Mouse (Mus musculus): ENCODE data around the gene Sh3pxd2b.

Sh3pxd2b gene

GRCm38 (mm10) chr11:32435410-32436060, 87.9 kb downstream of the Sh3pxd2b start:
- WGBS = 63% methylated on average over 6 of the region's 6 CpGs

GRCm38 (mm10) chr11:32442576-32442975, 95.0 kb downstream of the Sh3pxd2b start:
- 54% methylated on average over 3 of the region's 3 CpGs for WGBS

- WGBS = 26% methylated on average over 1 of the region's 1 CpGs
Measured at GRCm38 (mm10) chr11:32444266-32444665, 96.6 kb downstream of the Sh3pxd2b start.

GRCm38 (mm10) chr11:32445135-32445534, 97.5 kb downstream of the Sh3pxd2b start:
- WGBS = 77% methylated on average over 1 of the region's 1 CpGs

GRCm38 (mm10) chr11:32445637-32446226, 98.1 kb downstream of the Sh3pxd2b start:
- 79% methylated on average over 6 of the region's 6 CpGs for WGBS

GRCm38 (mm10) chr11:32450216-32450615, 102.6 kb downstream of the Sh3pxd2b start:
- 4% methylated on average over 1 of the region's 1 CpGs for WGBS

GRCm38 (mm10) chr11:32451306-32451705, 103.7 kb downstream of the Sh3pxd2b start:
- 75% methylated on average over 6 of the region's 6 CpGs for WGBS

GRCm38 (mm10) chr11:32452745-32453144, 105.1 kb downstream of the Sh3pxd2b start:
- 91% methylated on average over 4 of the region's 4 CpGs for WGBS

GRCm38 (mm10) chr11:32453353-32453915, 105.8 kb downstream of the Sh3pxd2b start:
- WGBS = 53% methylated on average over 8 of the region's 8 CpGs

- 3% methylated on average over 19 of the region's 19 CpGs for WGBS
Measured at GRCm38 (mm10) chr11:32454231-32454799, 106.7 kb downstream of the Sh3pxd2b start.

- 1% methylated on average over 80 of the region's 86 CpGs for WGBS
Measured at GRCm38 (mm10) chr11:32454800-32455506, 107.3 kb downstream of the Sh3pxd2b start, which contains the start of gene Ubtd2. Gene Ubtd2 (plus strand): TSS chr11:32455370.

- WGBS = under 1% methylated on average over 58 of the region's 58 CpGs
Measured at GRCm38 (mm10) chr11:32455507-32456141, 108.0 kb downstream of the Sh3pxd2b start.

GRCm38 (mm10) chr11:32456356-32456755, 108.7 kb downstream of the Sh3pxd2b start:
- WGBS = 20% methylated on average over 6 of the region's 6 CpGs

GRCm38 (mm10) chr11:32464282-32464681, 116.7 kb downstream of the Sh3pxd2b start:
- 82% methylated on average over 2 of the region's 2 CpGs for WGBS

- 39% methylated on average over 2 of the region's 2 CpGs for WGBS
Measured at GRCm38 (mm10) chr11:32471925-32472324, 124.3 kb downstream of the Sh3pxd2b start.

GRCm38 (mm10) chr11:32474725-32475124, 127.1 kb downstream of the Sh3pxd2b start:
- WGBS = 85% methylated on average over 3 of the region's 3 CpGs

- 92% methylated on average over 5 of the region's 5 CpGs for WGBS
Measured at GRCm38 (mm10) chr11:32475487-32476236, 128.0 kb downstream of the Sh3pxd2b start.

All from cerebral cortex, adult 2 months (tissue).